Mouse (Mus musculus): ENCODE results near the gene Pappa.

Gene Pappa

DNA sequence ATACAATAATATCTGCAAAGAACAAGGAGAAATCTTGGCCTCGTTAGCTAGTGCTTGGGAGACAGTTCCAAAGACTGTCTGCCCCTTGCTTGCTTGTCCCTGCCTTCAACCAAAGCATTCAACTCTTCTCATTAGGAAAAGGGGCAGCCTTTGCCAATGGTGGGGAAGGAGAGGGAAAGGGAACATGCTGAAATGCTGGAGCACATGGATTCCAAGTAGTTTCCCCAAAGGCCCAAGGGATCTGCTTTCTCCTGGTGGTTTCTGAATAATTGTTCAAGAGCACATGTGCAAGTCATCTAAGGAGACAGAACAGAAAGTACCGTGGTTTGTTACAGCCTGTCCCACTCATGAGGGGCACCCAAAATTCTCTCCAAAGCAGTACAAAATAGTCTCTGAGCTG lies 146.0 kb downstream of the Pappa start:
- in situ Hi-C loops (cut with MboI, MseI), result no loop called here

GRCm38 (mm10) chr4:65272295-65272694 lies 148.3 kb downstream of the Pappa start:
- in situ Hi-C loops (cut with MboI, MseI), result no loop called here

DNA sequence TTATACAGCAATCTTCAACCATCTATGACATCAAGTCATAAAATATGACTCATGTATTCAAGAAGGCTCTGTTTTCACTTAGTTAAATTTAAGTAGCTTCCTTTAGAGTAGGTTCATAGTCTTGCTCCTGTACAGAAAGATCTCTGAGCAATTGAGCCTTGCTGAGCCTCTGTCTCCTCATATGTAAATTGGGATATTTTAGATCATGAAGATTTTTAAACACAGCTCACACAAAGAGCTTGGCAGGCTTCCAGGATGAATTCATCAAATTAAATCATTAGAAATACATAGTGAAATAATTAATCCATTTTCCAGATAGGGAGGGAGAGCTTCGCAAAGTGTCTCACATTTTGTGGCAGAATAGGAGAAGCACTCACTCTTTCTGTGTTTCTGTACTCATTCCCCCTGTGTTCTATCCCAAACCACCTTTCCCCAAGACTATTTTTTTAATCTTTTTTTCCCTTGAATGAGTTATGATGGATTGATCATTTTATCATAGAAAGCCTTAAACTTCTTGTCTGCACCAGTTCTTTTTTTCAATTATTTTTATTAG lies 149.4 kb downstream of the Pappa start:
- in situ Hi-C loops (cut with MboI, MseI), result no loop called here

DNA sequence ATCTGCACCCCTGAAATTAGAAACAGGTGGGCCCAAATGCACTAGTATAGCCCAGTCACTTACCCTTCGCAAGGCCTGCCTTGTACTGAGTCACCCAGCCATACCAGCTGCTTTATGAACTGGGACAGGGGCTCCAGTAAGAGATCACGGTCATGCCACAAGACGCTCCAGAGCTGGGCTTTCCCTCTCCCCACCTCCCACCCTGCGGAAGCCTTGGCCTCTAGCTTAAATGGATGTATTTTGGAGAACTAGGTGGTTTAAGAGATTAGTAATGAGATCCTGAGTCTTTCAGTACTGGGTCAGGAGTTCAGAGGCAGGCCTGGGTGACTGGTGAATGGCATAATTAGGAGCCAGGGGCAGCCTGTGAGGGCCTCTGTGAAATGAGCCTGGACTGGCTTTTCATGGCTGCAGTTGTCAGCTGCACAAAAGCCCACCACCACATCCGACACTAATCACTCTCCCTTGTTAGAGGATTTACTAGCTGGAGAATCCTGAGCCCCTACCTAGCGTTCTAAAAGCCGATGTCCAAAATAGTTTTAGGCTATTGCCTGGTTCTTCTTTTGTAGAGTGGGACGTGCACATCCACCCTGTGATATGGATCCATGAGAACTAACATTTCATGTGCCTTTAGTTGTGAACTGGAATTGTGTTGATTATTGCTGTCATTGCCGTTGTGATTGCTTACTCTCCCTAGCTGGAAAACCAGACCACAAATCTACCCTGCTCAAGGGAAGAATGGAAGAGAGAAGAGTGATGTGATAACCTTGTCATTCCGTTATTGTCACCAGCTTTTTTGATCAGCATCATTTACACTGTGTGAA lies 154.7 kb downstream of the Pappa start:
- in situ Hi-C loops (cut with MboI, MseI), result no loop called here

- in situ Hi-C loops (cut with MboI, MseI), result no loop called here
These were observed 155.3 kb downstream of the Pappa start for GRCm38 (mm10) chr4:65279272-65279653.

- in situ Hi-C loops (cut with MboI, MseI), result no loop called here
These were observed 156.2 kb downstream of the Pappa start for GRCm38 (mm10) chr4:65279979-65280677.

DNA sequence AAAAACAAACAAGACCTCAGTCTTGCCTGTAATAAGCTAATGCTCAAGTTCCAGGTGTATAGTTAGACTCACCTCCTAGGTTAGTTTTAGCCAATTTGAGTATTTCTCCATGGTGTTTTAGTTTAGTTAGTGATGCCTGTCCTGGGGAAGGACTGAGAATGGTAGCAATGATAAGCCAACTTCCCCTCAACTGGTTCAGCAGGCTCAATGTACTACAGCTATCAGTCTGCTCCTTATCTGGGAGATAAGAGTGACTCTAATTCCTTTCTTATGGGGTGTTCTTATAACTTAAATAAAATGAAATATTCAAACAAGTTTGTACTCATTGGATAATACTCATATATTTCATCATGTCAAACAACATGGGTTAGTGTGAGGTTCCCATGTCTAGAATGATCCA lies 156.9 kb downstream of the Pappa start:
- in situ Hi-C loops (cut with MboI, MseI), result no loop called here

DNA sequence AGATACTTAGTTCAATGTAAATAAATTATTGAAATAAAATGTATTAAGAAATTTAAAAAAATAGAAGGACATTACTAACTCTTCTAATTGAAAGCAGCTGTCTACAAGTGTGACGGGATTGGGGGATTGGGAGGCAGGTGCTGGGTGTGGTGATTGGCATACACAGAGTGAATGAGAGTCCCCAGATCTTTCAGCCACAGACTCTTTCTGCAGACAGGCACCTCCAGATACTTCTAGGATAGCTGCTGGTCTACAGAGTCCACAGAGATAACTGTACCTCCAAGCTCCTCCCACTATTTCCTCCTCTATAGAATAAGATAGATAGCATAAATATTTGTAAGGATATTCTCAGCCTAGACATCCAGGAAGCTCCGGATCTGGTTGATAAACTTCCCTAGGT lies 159.6 kb downstream of the Pappa start:
- in situ Hi-C loops (cut with MboI, MseI), result no loop called here

GRCm38 (mm10) chr4:65285165-65285564 lies 161.2 kb downstream of the Pappa start:
- in situ Hi-C loops (cut with MboI, MseI), result no loop called here

DNA sequence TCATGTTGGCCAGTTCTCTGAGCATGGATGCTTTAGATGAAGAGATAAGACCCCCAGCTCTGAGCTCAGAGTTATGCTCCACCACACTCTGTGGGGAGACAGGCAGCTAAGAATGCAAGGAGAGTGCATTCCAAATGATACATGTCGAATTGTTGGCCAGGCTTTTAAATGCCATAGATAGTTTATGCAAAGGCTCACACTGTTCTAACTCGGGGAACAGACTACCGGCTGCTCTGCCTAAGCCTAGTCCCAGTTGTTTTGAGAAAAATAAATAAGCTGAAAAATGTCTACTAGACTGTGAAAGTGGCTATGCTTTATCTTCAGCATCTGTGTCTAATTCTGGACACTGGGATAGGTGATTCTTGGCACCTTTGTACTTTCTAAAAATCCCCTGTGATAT lies 165.3 kb downstream of the Pappa start:
- in situ Hi-C loops (cut with MboI, MseI), result no loop called here

DNA sequence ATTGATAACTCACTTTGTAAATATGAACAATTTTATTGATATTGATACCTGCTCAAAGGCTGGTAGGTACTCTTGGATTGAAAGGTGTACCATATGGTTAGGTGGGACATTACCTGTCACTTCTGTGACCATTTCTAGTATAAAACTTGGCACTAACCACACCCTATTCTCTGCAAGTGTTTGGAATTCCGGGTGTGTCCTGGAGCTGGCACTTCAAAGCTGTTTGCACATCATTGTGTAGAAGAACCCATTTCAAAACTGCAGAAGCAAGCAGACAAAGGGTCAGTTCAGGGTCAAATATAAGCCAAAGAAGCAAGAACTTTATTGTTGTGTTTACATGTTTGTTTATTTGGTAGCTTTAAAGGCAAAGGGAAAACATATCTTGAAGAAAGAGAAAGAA lies 171.8 kb downstream of the Pappa start:
- in situ Hi-C loops (cut with MboI, MseI), result no loop called here

DNA sequence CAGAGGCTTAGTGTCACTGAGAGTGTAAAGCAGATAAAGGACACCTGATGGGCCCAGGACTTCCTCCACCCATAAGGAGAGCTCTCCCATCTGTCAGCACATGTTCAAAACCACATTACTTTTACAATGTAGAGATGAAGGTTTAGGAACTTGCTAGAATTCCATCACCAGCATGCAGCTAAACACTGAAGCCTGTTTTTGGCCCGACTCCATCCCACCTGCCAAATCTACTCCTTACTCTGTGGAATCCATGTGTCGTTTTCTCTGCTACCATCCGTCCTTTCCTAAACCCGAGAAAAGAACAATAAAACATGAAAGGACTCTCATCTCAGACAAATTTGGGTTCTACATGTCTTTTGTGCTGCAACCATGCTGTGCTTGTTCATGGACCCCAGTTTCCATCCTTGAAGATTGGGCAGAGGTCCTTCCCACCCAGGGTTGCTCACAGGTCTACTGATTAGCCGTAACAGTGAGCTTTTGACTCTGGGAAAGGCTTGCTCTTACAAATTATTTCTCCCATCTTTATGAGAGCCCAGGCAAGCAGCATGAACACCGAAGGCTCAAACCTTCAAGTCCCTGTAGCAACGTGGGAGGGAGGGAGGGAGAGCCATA lies 172.5 kb downstream of the Pappa start:
- in situ Hi-C loops (cut with MboI, MseI), result no loop called here

DNA sequence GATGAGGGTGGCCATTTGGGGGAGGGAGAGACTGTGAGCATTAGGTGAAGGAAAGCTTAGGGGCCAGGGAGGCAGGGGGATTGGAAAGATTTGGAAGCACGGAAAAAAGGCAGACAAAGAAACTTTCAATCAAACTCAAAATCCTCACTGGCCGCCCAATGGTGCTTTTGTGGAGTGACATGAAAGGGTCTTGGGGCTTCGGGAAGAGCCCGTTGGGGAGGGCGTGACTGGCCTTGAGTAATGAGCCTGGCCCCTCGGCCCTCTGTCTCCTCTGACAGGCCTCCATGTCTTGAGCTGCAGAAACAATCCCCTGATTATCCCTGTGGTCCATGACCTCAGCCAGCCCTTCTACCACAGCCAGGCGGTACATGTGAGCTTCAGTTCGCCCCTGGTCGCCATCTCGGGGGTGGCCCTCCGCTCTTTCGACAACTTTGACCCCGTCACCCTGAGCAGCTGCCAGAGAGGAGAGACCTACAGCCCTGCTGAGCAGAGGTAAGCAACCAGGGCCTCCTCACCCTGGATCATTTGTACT lies 173.1 kb downstream of the Pappa start:
- in situ Hi-C loops (cut with MboI, MseI), result no loop called here

GRCm38 (mm10) chr4:65298212-65299181 lies 174.5 kb downstream of the Pappa start:
- in situ Hi-C loops (cut with MboI, MseI), result no loop called here

DNA sequence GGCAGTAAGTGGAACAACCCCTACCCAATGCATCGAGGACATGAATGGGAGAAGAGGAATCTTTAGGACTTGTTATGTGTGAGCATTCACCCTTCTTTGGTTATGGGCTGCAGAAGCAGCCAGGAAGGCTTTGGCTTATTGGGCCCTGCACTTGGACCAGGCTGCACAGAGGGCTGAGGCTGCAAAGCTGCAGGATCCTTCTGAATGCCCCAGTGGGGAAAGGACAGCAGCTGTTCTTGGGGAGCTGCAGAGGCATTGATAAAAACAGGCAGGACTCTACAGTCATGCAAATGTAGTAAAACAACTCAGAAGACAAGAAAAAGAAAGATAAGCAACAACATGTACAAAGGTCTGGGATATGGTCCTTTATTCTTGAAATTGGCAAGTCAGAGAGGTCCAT lies 175.4 kb downstream of the Pappa start:
- in situ Hi-C loops (cut with MboI, MseI), result no loop called here

GRCm38 (mm10) chr4:65300431-65300830 lies 176.5 kb downstream of the Pappa start:
- in situ Hi-C loops (cut with MboI, MseI), result no loop called here

- in situ Hi-C loops (cut with MboI, MseI), result no loop called here
These were observed 178.7 kb downstream of the Pappa start for GRCm38 (mm10) chr4:65302666-65303065.

- in situ Hi-C loops (cut with MboI, MseI), result no loop called here
These were observed 194.0 kb downstream of the Pappa start for GRCm38 (mm10) chr4:65317877-65318525.

GRCm38 (mm10) chr4:65321340-65321739 lies 197.4 kb downstream of the Pappa start:
- in situ Hi-C loops (cut with MboI, MseI), result no loop called here

DNA sequence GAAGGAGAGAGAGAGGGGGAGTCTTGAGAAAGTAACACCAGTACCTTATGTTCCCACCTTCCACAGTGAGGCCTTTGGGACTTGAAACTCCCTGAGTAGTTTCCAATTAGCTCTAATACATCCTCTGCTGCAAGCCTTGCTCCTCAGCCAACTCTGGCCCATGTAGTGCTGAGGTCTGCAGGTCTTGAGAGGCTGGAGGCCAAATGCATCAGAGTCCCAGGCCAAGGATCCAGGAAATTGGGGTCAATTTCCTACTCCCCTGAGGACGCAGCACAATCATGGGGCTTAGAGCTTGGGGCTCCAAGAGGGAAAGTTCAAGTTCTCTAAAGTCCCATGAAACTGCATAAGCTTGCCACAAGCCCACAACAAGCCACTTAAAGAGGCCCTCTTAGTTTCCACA lies 198.0 kb downstream of the Pappa start:
- in situ Hi-C loops (cut with MboI, MseI), result no loop called here

DNA sequence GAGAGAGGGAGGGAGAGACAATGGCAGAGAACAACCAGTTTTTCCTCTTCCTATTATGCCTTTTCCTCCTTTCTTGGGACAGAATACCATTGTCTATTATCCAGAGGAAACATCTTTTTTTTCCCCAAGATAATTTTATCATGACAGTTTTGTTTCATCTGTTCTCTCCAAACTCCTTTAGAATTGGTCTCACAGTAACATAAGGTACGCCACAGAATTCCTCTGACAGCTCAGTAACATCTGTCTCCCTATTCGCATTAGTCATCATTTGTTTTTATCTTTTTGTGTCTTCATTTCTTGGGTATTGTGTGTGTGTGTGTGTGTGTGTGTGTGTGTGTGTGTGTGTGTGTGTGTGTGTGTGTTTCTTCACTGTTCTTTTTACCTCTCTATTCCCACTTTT lies 201.8 kb downstream of the Pappa start:
- in situ Hi-C loops (cut with MboI, MseI), result no loop called here

Data from T-helper 2 cell (primary cell).